Mouse (Mus musculus) right cerebral cortex, postnatal 10 days (tissue): Measurements from ENCODE around the gene Apol8.
"Not testable (repeated sequence)": the region's sequence is repeated elsewhere in the genome, so short reads cannot be mapped to it uniquely, and the experiment has no call there.

Source experiments
- DNase-seq, 2 experiments: peaks; one replicate each; pipeline ENCODE4 v3.0.0; 2021; ENCODE audit warnings: low spot score in 2 of 2

Gene Apol8

DNA sequence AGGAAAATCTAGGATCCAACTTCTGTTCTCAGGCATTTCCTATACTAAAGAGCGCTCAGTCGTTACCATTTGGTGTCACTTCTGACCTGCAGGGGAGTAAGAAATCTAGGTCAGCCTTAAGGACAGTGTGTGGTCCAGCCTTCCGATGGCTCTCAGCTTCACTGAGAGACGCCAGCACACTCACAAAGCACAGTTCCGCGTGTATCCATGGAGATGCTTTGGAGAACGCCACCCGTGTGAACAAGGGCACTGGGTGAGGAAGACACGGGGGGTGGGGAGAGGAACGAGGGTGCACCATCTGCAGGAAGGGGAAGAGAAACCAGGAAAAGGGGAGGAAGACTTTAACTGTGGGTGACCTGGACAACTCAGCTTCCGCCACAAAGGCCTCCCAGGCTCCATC lies 4.4 kb downstream of the Apol8 start:
- DNase-seq = no peak

- DNase-seq = no peak
Measured at GRCm38 (mm10) chr15:77750461-77750860, 6.3 kb downstream of the Apol8 start.

- no peak for DNase-seq
Measured at GRCm38 (mm10) chr15:77749717-77750116, 7.1 kb downstream of the Apol8 start.

DNA sequence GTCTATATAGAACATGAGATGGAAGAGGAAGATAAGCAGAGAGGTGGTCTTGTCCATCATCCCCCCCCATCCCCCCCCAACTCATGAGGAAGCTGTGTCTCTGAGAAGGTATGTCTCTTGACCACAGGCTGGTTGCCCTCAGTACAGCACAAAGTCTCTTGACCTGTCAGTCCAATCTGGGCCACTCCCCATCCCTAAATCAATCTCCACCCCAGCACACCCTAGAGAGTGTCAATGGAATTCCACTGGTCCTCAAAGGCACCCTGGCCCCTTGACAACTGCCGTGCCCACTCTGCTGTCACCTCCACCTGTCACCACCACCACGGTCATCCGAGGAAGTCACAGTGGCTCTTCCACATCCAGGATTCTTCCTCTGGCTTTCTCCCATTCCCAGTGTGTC lies 8.4 kb downstream of the Apol8 start:
- no peak for DNase-seq

DNA sequence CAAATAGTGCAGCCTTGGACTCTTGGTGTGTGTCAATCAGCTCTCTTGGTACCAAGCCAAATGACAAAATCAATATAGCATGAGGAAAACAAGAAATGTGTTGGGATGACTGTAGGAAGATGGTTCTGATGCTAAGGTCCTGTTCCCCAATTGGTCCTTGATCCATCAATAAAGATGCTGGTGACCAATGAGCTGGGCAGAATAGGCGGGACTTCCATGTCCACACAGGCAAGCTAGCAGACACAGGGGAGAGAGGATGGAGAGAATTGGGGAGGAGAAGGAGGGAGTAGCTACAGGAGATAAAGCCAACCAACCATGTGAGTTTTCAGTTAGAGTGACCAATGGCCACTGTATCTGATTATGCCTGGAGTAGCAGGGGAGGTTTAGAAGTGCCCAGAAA lies 10.5 kb downstream of the Apol8 start:
- no peak for DNase-seq

DNA sequence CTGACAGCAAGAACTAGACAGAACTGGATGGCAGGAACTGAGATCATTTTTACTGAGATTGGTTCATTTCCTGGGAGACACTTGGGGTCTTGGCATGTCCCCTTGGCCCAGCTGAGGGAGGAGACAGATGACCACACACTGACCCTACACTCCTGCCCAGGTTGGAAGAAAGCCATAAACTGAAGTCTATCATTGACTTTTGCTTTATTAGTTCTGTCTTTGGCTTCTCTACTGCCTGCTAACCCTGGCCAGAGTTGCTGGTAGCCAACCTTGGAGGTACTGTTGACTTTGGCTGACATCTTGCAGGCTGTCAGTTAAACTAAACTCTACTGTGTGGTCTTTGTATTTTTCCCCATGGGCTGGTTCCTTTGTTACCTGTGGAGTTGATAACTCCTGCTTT lies 11.7 kb downstream of the Apol8 start:
- no peak for DNase-seq

DNA sequence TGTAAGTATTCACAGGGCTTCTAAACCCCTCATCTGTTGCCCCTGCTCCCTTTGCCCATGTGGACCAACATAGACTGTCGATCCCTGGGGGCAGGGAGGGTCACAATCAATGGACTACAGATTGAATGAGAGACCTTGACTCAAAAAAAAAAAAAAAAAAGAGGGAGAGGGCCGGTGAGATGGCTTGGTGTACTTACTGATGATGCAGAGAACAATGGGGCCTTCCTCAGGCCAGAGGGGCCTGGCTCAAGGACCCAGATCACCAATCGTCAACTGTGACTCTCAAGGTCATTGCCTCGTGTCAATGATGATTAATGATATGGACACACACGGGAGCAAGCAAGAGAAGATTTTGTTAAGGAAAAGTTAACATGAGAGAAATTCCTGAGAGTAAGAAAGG lies 12.2 kb downstream of the Apol8 start:
- DNase-seq = no peak

- not testable (repeated sequence) for DNase-seq
Measured at GRCm38 (mm10) chr15:77741556-77741955, 15.2 kb downstream of the Apol8 start.

GRCm38 (mm10) chr15:77740511-77741297 lies 16.1 kb downstream of the Apol8 start:
- no peak for DNase-seq

- DNase-seq = not testable (repeated sequence)
Measured at GRCm38 (mm10) chr15:77733903-77734302, 22.9 kb downstream of the Apol8 start.

GRCm38 (mm10) chr15:77733380-77733779 lies 23.4 kb downstream of the Apol8 start:
- DNase-seq = not testable (repeated sequence)

GRCm38 (mm10) chr15:77732851-77733250 lies 24.0 kb downstream of the Apol8 start:
- not testable (repeated sequence) for DNase-seq

DNA sequence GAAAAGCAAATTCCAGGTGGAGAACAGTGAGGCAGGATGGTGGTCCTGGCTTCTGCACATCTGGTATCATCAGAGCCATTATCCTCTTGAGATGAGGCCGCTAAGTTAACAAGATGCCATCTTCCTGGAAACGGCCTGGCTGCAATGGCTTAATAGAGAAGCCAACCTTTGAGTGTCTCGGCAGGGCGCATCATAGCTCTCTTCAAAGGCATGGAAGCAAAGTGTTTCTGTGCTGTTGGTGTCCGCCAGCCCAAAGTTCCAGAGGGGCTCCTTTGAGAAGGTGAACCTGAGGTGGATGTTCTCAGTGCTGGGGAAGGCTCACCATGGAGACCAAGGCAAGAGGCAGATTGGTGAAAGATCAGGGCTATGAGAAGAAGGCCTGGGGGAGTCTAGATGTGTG lies 25.2 kb downstream of the Apol8 start:
- no peak for DNase-seq

GRCm38 (mm10) chr15:77728739-77729138 lies 28.1 kb downstream of the Apol8 start, which contains the start of gene Apol9b:
Apol9b (plus strand) TSS chr15:77729039.
- not testable (repeated sequence) for DNase-seq

DNA sequence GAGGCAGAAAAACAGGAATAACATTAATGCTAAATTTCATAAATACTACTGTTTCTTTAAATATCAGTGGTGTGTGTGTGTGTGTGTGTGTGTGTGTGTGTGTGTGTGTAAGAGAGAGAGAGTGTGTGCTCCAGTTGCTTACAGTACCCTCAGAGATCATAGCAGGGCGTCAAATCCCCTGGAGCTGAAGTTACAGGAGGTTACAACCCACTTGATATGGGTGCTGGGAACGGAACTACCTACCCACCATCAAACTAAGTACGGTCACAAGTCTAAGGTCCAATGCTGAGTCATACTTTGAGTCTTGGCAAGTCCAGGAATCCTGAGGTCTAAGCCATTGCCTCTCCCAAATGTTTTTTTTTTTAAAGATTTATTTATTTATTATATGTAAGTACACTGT lies 29.1 kb downstream of the Apol8 start:
- DNase-seq = not testable (repeated sequence)

GRCm38 (mm10) chr15:77727139-77727538 lies 29.7 kb downstream of the Apol8 start:
- DNase-seq = not testable (repeated sequence)

DNA sequence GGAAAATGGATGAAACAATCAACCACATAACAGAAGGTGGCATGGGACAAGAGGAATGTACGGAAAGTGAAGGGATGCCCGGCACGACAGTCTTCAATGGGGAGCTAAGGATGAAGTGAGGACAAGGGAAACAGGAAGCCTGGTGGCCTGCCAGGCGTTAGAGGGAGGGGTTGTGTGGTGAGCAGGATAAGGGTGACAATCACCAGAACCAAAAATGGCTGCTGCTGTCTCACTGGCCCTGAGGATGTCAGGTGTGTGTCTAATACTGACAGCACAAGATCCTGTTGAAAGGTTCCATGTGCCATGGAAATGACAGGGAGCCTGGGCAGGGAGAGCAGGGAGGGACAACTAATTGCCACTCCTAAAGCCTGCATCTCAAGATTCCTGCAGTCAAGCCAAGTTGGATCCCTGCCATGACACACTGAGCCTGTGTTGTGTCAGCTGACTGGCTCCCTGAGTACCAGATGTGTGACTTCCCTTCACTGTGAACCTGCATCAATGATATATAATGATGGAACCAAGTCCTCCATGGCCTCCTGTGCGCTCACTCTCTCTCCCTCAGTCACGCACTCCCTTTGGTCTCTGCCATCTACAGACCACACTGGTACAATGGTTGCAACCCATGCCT lies 31.3 kb downstream of the Apol8 start:
- DNase-seq = not testable (repeated sequence)

- not testable (repeated sequence) for DNase-seq
Measured at GRCm38 (mm10) chr15:77724208-77724911, 32.4 kb downstream of the Apol8 start.

DNA sequence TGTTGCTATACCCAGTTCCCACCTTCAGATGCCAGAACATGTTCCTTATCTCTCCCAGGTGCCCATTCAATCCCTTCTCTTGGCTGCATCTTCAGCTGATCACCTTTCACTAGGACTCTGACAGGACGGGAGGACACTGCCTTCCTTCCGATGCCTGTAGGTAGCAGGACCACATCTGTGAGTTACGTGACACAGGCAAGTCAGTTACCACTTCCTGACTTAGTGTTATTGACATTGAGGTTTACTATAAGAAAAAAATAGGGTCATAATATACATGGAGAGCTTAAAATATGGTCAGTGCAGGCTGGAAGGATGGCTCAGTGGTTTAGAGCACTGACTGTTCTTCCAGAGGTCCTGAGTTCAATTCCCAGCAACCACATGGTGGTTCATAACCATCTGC lies 35.3 kb downstream of the Apol8 start:
- not testable (repeated sequence) for DNase-seq

- not testable (repeated sequence) for DNase-seq
Measured at GRCm38 (mm10) chr15:77718240-77718639, 38.6 kb downstream of the Apol8 start.

- DNase-seq = not testable (repeated sequence)
Measured at GRCm38 (mm10) chr15:77708936-77709335, 47.9 kb downstream of the Apol8 start.

GRCm38 (mm10) chr15:77705306-77705705 lies 51.5 kb downstream of the Apol8 start:
- DNase-seq = not testable (repeated sequence)
